Mouse (Mus musculus) cortical plate, adult 2 months (tissue): Measurements from ENCODE around the gene Tpr.

Experiments used
- CTCF ChIP-seq: fragments of 200-500 bp; IDR thresholded peaks from 2 replicates; pipeline ENCODE4 v1.5.1; 2011; ENCODE audit warnings: mild to moderate bottlenecking, control low read depth, low read length; ENCODE audit not compliant: insufficient read depth; ENCODE audit errors: extremely low read depth
- POLR2A ChIP-seq: fragments of 200-500 bp; IDR thresholded peaks from 2 replicates; pipeline ENCODE4 v1.6.1; 2011; ENCODE audit warnings: mild to moderate bottlenecking, low read length, control low read depth; ENCODE audit not compliant: insufficient read depth; ENCODE audit errors: extremely low read depth

DNA sequence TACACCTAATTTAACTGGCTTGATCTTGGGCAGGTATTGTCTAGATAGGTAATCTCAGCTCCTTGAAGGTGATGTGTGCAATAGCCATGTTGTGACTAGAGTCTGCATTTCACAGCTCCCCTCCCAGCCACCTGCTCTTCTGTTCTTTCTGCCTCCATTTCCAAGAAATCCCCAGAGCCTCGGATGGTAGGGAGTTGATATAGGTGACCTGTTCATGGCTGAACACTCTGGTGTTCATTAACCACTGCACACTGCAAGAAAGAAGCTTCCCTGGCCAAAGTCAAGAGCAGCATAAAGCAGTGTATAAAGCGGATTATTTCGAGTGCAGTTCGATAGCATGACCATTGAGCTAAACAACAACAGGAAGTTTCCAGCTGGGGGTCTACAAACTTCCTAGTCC lies 25.8 kb downstream of the Tpr start:
- no peak for TF ChIP-seq POLR2A
- TF ChIP-seq CTCF = no peak
